Mouse (Mus musculus) midbrain, postnatal 0 days (tissue): ENCODE measurements around the gene Defb19. TPM values are rescaled to one million over a fixed set of nuclear protein-coding genes. Genes with fewer than 3 reads are reported as not detected.

Source experiments
- ATAC-seq: fragments of 200-750 bp; cut with Nextera tagmentation; 2 replicates; pipeline ENCODE4 v1.8.0; 2017; ENCODE audit warnings: moderate number of reproducible peaks, mild to moderate bottlenecking, moderate TSS enrichment, moderate library complexity; ENCODE audit not compliant: low FRiP score
- DNase-seq: peaks from one replicate; pipeline ENCODE4 v3.0.0-alpha.2; 2015; ENCODE audit warnings: low spot score
- H3K27ac ChIP-seq: fragments of 300-500 bp; sonication (generic); 2 replicates; pipeline ENCODE4 v1.5.1; 2014; ENCODE audit warnings: low read depth, mild to moderate bottlenecking, low read length, mixed read lengths
- H3K27me3 ChIP-seq: fragments of 300-500 bp; sonication (generic); 2 replicates; pipeline ENCODE4 v1.6.1; 2014; ENCODE audit warnings: low read length, control low read depth, mixed read lengths; ENCODE audit not compliant: insufficient read depth
- H3K36me3 ChIP-seq: fragments of 300-500 bp; sonication (generic); 2 replicates; pipeline ENCODE4 v1.6.1; 2014; ENCODE audit warnings: low read length, control low read depth, mixed read lengths; ENCODE audit not compliant: insufficient read depth
- H3K4me1 ChIP-seq: fragments of 300-500 bp; sonication (generic); 2 replicates; pipeline ENCODE4 v1.6.1; 2014; ENCODE audit warnings: mild to moderate bottlenecking, control low read depth, antibody characterized with exemption, low read length, mixed read lengths; ENCODE audit not compliant: insufficient read depth
- H3K4me2 ChIP-seq: fragments of 300-500 bp; sonication (generic); 2 replicates; pipeline ENCODE4 v1.6.1; 2014; ENCODE audit warnings: low read depth, mild to moderate bottlenecking, low read length, mixed read lengths; ENCODE audit not compliant: poor library complexity, severe bottlenecking
- H3K4me3 ChIP-seq: fragments of 300-500 bp; sonication (generic); 2 replicates; pipeline ENCODE4 v1.5.1; 2014; ENCODE audit warnings: low read depth, mild to moderate bottlenecking, low read length, moderate library complexity
- H3K9ac ChIP-seq: fragments of 300-500 bp; sonication (generic); replicated peaks from 2 replicates; pipeline ENCODE4 v1.6.1; 2014; ENCODE audit warnings: mild to moderate bottlenecking, low read length, moderate library complexity, mixed read lengths; ENCODE audit not compliant: poor library complexity, severe bottlenecking
- H3K9me3 ChIP-seq: fragments of 300-500 bp; sonication (generic); 2 replicates; pipeline ENCODE4 v1.6.1; 2016; ENCODE audit warnings: low read length, control low read depth
- CTCF ChIP-seq: IDR thresholded peaks from 2 replicates; pipeline ENCODE4 v1.5.1; 2016; ENCODE audit warnings: antibody characterized with exemption, mild to moderate bottlenecking
- WGBS: fragments of 180-500 bp; shearing (Covaris S2); extraction: QIAGEN DNeasy Blood & Tissue Kit; methylation state at CpG from one replicate; pipeline ENCODE4 v1.1.7; 2014; 5-methylcytosine and 5-hydroxymethylcytosine counted together
- polyA plus RNA-seq: library from polyadenylated mRNA; unstranded; fragments of >200 nt; fragmentation: Nextera tagmentation; extraction: Ambion mirVana; gene quantifications from 2 replicates; pipeline ENCODE4 v1.2.1, GENCODE M21; 2015
- total RNA-seq: library from RNA; depleted of rRNA; stranded (reverse); fragments of >200 nt; gene quantifications from 2 replicates; pipeline ENCODE4 v1.2.3, GENCODE M21; 2014

Defb19 gene
- total and polyA plus RNA-seq, 2 experiments from 2014 or later = not detected

DNA sequence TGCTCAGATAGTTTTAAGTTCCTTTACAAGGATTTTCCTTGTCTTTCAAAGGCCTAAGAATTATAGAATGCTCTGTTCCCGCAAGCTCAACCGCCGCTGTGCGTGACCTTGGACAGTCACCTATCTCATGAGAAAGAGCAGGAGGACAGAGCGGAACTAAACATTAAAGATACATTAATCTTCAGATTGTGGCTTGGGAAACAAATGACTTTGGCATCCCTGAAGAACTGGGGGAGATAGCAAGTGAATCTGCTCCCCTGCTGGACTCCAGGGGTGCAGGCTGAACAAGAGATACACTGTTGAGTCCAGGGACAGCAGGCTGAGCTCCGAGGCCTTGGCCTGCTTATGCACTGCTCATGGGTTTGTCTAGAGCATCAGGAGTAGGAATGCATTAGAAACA lies 20.0 kb upstream of the Defb19 start:
- H3K27ac ChIP-seq = no peak overlapping the region
- no peak for DNase-seq
- no peaks in the 10 kb centered on the region for H3K4me1 ChIP-seq
- no peak for ATAC-seq
- no peak overlapping the region for H3K4me3 ChIP-seq
- H3K9ac ChIP-seq = no peak overlapping the region
- TF ChIP-seq CTCF = no peak
- no peaks in the 10 kb centered on the region for H3K27me3 ChIP-seq
- H3K4me2 ChIP-seq = no peak overlapping the region
- WGBS = 83% methylated on average over 6 of the region's 6 CpGs
- H3K9me3 ChIP-seq = no peaks in the 10 kb centered on the region
- H3K36me3 ChIP-seq = no peaks in the 10 kb centered on the region

- Histone ChIP-seq H3K4me3 (no peak within 1 kb of the TSS), H3K4me2 (no peak within 1 kb of the TSS), H3K36me3 (no peaks in the 10 kb centered on the region), H3K4me1 (no peaks in the 10 kb centered on the region), H3K9ac (no peak within 1 kb of the TSS), H3K9me3 (no peaks in the 10 kb centered on the region), H3K27ac (no peak within 1 kb of the TSS), H3K27me3 (no peaks in the 10 kb centered on the region)
- DNase-seq (no peak), ATAC-seq (no peak)
- no peak for TF ChIP-seq CTCF
- WGBS = 66% methylated on average over 7 of the region's 7 CpGs
Measured at GRCm38 (mm10) chr2:152599299-152599698, 19.2 kb upstream of the Defb19 start, which contains the start of gene Defb45. Gene Defb45 (minus strand): TSS chr2:152599399.

DNA sequence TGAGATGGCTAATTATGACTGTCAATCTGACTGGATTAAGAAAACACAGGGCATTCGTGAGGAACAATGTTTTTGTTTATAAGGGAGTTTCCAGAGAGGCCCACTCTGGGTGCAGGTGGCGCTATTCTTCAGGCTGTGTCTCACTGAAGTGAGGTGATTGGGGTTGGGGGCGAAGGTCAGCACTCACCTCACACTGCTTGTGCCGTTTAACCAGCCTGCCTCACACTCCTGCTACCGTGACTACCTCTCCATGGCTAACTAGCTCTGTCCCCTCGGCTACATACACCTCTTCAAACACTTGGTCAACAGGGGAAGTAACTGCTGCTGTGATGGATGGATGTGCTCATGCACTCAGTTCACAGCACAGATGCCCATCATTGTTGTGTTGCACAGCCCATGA lies 8.9 kb upstream of the Defb19 start:
- Histone ChIP-seq H3K9ac (no peak overlapping the region), H3K4me2 (no peak overlapping the region), H3K4me1 (no peaks in the 10 kb centered on the region), H3K27ac (no peak overlapping the region), H3K4me3 (no peak overlapping the region), H3K9me3 (no peaks in the 10 kb centered on the region), H3K27me3 (no peaks in the 10 kb centered on the region), H3K36me3 (no peaks in the 10 kb centered on the region)
- DNase-seq = no peak
- no peak for ATAC-seq
- 49% methylated on average over 6 of the region's 6 CpGs for WGBS
- TF ChIP-seq CTCF = no peak

GRCm38 (mm10) chr2:152588450-152588849 lies 8.3 kb upstream of the Defb19 start:
- H3K9me3 ChIP-seq = no peaks in the 10 kb centered on the region
- no peak overlapping the region for H3K4me2 ChIP-seq
- H3K4me1 ChIP-seq = no peaks in the 10 kb centered on the region
- 40% methylated on average over 2 of the region's 2 CpGs for WGBS
- no peak overlapping the region for H3K9ac ChIP-seq
- DNase-seq = no peak
- no peak overlapping the region for H3K4me3 ChIP-seq
- H3K27ac ChIP-seq = no peak overlapping the region
- no peak for TF ChIP-seq CTCF
- no peaks in the 10 kb centered on the region for H3K27me3 ChIP-seq
- ATAC-seq = no peak
- no peaks in the 10 kb centered on the region for H3K36me3 ChIP-seq

GRCm38 (mm10) chr2:152586926-152587560 lies 6.9 kb upstream of the Defb19 start:
- Histone ChIP-seq H3K9ac (no peak overlapping the region), H3K27me3 (no peaks in the 10 kb centered on the region), H3K4me1 (no peaks in the 10 kb centered on the region), H3K9me3 (no peaks in the 10 kb centered on the region), H3K4me2 (no peak overlapping the region), H3K36me3 (no peaks in the 10 kb centered on the region), H3K27ac (no peak overlapping the region), H3K4me3 (no peak overlapping the region)
- peak; percentile 44 for TF ChIP-seq CTCF
- DNase-seq = no peak
- 72% methylated on average over 4 of the region's 4 CpGs for WGBS
- ATAC-seq = no peak

DNA sequence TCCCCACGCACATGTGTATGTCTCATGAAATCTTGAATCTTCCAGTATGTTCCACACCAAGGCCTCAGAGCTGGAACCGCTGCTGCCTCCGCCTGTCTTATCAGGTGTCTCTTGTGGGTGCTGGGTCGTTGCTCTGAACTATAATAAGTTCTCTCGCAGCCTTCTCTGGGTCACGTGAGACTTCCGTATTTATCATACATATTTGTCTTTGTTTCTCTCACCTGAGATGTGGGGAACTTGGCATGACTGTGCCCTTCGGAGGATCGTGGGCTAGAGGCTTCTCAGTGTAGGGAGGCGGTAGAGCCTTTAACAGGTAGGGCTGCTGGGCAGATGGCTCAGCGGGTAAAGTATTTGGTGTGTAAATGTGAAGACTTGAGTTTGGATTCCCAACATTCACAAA lies 500 bp upstream of the Defb19 start:
- WGBS = 90% methylated on average over 11 of the region's 11 CpGs
- no peak overlapping the region for H3K9ac ChIP-seq
- H3K4me2 ChIP-seq = no peak overlapping the region
- TF ChIP-seq CTCF = no peak
- H3K27me3 ChIP-seq = no peaks in the 10 kb centered on the region
- H3K4me1 ChIP-seq = no peaks in the 10 kb centered on the region
- H3K4me3 ChIP-seq = no peak overlapping the region
- H3K27ac ChIP-seq = no peak overlapping the region
- DNase-seq (no peak), ATAC-seq (no peak)
- H3K36me3 ChIP-seq = no peaks in the 10 kb centered on the region
- no peaks in the 10 kb centered on the region for H3K9me3 ChIP-seq
